Mouse (Mus musculus): ENCODE results near the gene Clic5. TPM values are rescaled to one million over a fixed set of nuclear protein-coding genes. Genes with fewer than 3 reads are reported as not detected.

The Clic5 gene
- polyA plus RNA-seq, 1 experiment from 2014 or later = 0.33 TPM

GRCm38 (mm10) chr17:44162514-44162913, 25.9 kb upstream of the Clic5 start:
- no peaks in the 10 kb centered on the region for H3K36me3 ChIP-seq (ENCODE audit: control insufficient read depth, insufficient read depth, low read length)
- 51% methylated on average over 5 of the region's 5 CpGs for WGBS
- H3K4me1 ChIP-seq (ENCODE audit: control insufficient read depth, insufficient read depth, low read length) = no peaks in the 10 kb centered on the region
- no peak overlapping the region for H3K4me3 ChIP-seq (ENCODE audit: low read depth, low read length)
- ATAC-seq = no peak
- H3K9ac ChIP-seq (ENCODE audit: low read depth, low read length) = no peak overlapping the region
- no peaks in the 10 kb centered on the region for H3K9me3 ChIP-seq (replicated peaks; ENCODE audit: control insufficient read depth, low read length, poor library complexity, severe bottlenecking)
- H3K27ac ChIP-seq (ENCODE audit: low read length) = no peak overlapping the region
- no peak overlapping the region for H3K4me2 ChIP-seq (ENCODE audit: low read length)
- no peaks in the 10 kb centered on the region for H3K27me3 ChIP-seq (ENCODE audit: control insufficient read depth, insufficient read depth, low read depth, low read length)

- H3K4me3 ChIP-seq (ENCODE audit: low read depth, low read length) = no peak overlapping the region
- no peak overlapping the region for H3K9ac ChIP-seq (ENCODE audit: low read depth, low read length)
- H3K4me1 ChIP-seq (ENCODE audit: control insufficient read depth, insufficient read depth, low read length) = no peaks in the 10 kb centered on the region
- H3K4me2 ChIP-seq (ENCODE audit: low read length) = no peak overlapping the region
- H3K9me3 ChIP-seq (replicated peaks; ENCODE audit: control insufficient read depth, low read length, poor library complexity, severe bottlenecking) = no peaks in the 10 kb centered on the region
- no peaks in the 10 kb centered on the region for H3K27me3 ChIP-seq (ENCODE audit: control insufficient read depth, insufficient read depth, low read depth, low read length)
- 74% methylated on average over 5 of the region's 5 CpGs for WGBS
- H3K36me3 ChIP-seq (ENCODE audit: control insufficient read depth, insufficient read depth, low read length) = no peaks in the 10 kb centered on the region
- no peak for ATAC-seq
- no peak overlapping the region for H3K27ac ChIP-seq (ENCODE audit: low read length)
These were observed 25.4 kb upstream of the Clic5 start for GRCm38 (mm10) chr17:44162935-44163334.

- H3K9ac ChIP-seq (ENCODE audit: low read depth, low read length) = no peak overlapping the region
- 82% methylated on average over 11 of the region's 11 CpGs for WGBS
- no peaks in the 10 kb centered on the region for H3K4me1 ChIP-seq (ENCODE audit: control insufficient read depth, insufficient read depth, low read length)
- no peak overlapping the region for H3K4me2 ChIP-seq (ENCODE audit: low read length)
- no peaks in the 10 kb centered on the region for H3K36me3 ChIP-seq (ENCODE audit: control insufficient read depth, insufficient read depth, low read length)
- no peak overlapping the region for H3K4me3 ChIP-seq (ENCODE audit: low read depth, low read length)
- ATAC-seq = no peak
- no peak overlapping the region for H3K27ac ChIP-seq (ENCODE audit: low read length)
- no peaks in the 10 kb centered on the region for H3K27me3 ChIP-seq (ENCODE audit: control insufficient read depth, insufficient read depth, low read depth, low read length)
- H3K9me3 ChIP-seq (replicated peaks; ENCODE audit: control insufficient read depth, low read length, poor library complexity, severe bottlenecking) = no peaks in the 10 kb centered on the region
These were observed 22.5 kb upstream of the Clic5 start for GRCm38 (mm10) chr17:44165730-44166347.

- no peak overlapping the region for H3K4me2 ChIP-seq (ENCODE audit: low read length)
- ATAC-seq = no peak
- H3K27ac ChIP-seq (ENCODE audit: low read length) = no peak overlapping the region
- no peak overlapping the region for H3K4me3 ChIP-seq (ENCODE audit: low read depth, low read length)
- H3K4me1 ChIP-seq (ENCODE audit: control insufficient read depth, insufficient read depth, low read length) = no peaks in the 10 kb centered on the region
- H3K9ac ChIP-seq (ENCODE audit: low read depth, low read length) = no peak overlapping the region
- H3K36me3 ChIP-seq (ENCODE audit: control insufficient read depth, insufficient read depth, low read length) = no peaks in the 10 kb centered on the region
- 88% methylated on average over 4 of the region's 4 CpGs for WGBS
- H3K9me3 ChIP-seq (replicated peaks; ENCODE audit: control insufficient read depth, low read length, poor library complexity, severe bottlenecking) = no peaks in the 10 kb centered on the region
- H3K27me3 ChIP-seq (ENCODE audit: control insufficient read depth, insufficient read depth, low read depth, low read length) = no peaks in the 10 kb centered on the region
These were observed 18.7 kb upstream of the Clic5 start for GRCm38 (mm10) chr17:44169676-44170075.

GRCm38 (mm10) chr17:44170316-44170715, 18.1 kb upstream of the Clic5 start:
- H3K4me2 ChIP-seq (ENCODE audit: low read length) = no peak overlapping the region
- H3K27me3 ChIP-seq (ENCODE audit: control insufficient read depth, insufficient read depth, low read depth, low read length) = no peaks in the 10 kb centered on the region
- no peaks in the 10 kb centered on the region for H3K36me3 ChIP-seq (ENCODE audit: control insufficient read depth, insufficient read depth, low read length)
- H3K4me1 ChIP-seq (ENCODE audit: control insufficient read depth, insufficient read depth, low read length) = no peaks in the 10 kb centered on the region
- H3K9ac ChIP-seq (ENCODE audit: low read depth, low read length) = no peak overlapping the region
- 92% methylated on average over 3 of the region's 3 CpGs for WGBS
- no peak overlapping the region for H3K27ac ChIP-seq (ENCODE audit: low read length)
- no peaks in the 10 kb centered on the region for H3K9me3 ChIP-seq (replicated peaks; ENCODE audit: control insufficient read depth, low read length, poor library complexity, severe bottlenecking)
- H3K4me3 ChIP-seq (ENCODE audit: low read depth, low read length) = no peak overlapping the region
- no peak for ATAC-seq

- Histone ChIP-seq H3K27me3 (ENCODE audit: control insufficient read depth, insufficient read depth, low read depth, low read length) (no peaks in the 10 kb centered on the region), H3K4me3 (ENCODE audit: low read depth, low read length) (no peak overlapping the region), H3K4me1 (ENCODE audit: control insufficient read depth, insufficient read depth, low read length) (no peaks in the 10 kb centered on the region), H3K4me2 (ENCODE audit: low read length) (no peak overlapping the region), H3K36me3 (ENCODE audit: control insufficient read depth, insufficient read depth, low read length) (no peaks in the 10 kb centered on the region), H3K27ac (ENCODE audit: low read length) (no peak overlapping the region), H3K9me3 (replicated peaks; ENCODE audit: control insufficient read depth, low read length, poor library complexity, severe bottlenecking) (no peaks in the 10 kb centered on the region), H3K9ac (ENCODE audit: low read depth, low read length) (no peak overlapping the region)
- ATAC-seq = no peak
- 43% methylated on average over 3 of the region's 3 CpGs for WGBS
These were observed 16.5 kb upstream of the Clic5 start for GRCm38 (mm10) chr17:44171930-44172329.

GRCm38 (mm10) chr17:44173341-44173740, 15.0 kb upstream of the Clic5 start:
- Histone ChIP-seq H3K27me3 (ENCODE audit: control insufficient read depth, insufficient read depth, low read depth, low read length) (no peaks in the 10 kb centered on the region), H3K4me3 (ENCODE audit: low read depth, low read length) (no peak overlapping the region), H3K4me1 (ENCODE audit: control insufficient read depth, insufficient read depth, low read length) (no peaks in the 10 kb centered on the region), H3K36me3 (ENCODE audit: control insufficient read depth, insufficient read depth, low read length) (no peaks in the 10 kb centered on the region), H3K9me3 (replicated peaks; ENCODE audit: control insufficient read depth, low read length, poor library complexity, severe bottlenecking) (no peaks in the 10 kb centered on the region), H3K4me2 (ENCODE audit: low read length) (no peak overlapping the region), H3K27ac (ENCODE audit: low read length) (no peak overlapping the region), H3K9ac (ENCODE audit: low read depth, low read length) (no peak overlapping the region)
- ATAC-seq = no peak
- 77% methylated on average over 2 of the region's 2 CpGs for WGBS

- no peak overlapping the region for H3K4me2 ChIP-seq (ENCODE audit: low read length)
- H3K9ac ChIP-seq (ENCODE audit: low read depth, low read length) = no peak overlapping the region
- H3K9me3 ChIP-seq (replicated peaks; ENCODE audit: control insufficient read depth, low read length, poor library complexity, severe bottlenecking) = no peaks in the 10 kb centered on the region
- no peak overlapping the region for H3K4me3 ChIP-seq (ENCODE audit: low read depth, low read length)
- no peak overlapping the region for H3K27ac ChIP-seq (ENCODE audit: low read length)
- H3K36me3 ChIP-seq (ENCODE audit: control insufficient read depth, insufficient read depth, low read length) = no peaks in the 10 kb centered on the region
- 84% methylated on average over 3 of the region's 3 CpGs for WGBS
- no peaks in the 10 kb centered on the region for H3K4me1 ChIP-seq (ENCODE audit: control insufficient read depth, insufficient read depth, low read length)
- no peaks in the 10 kb centered on the region for H3K27me3 ChIP-seq (ENCODE audit: control insufficient read depth, insufficient read depth, low read depth, low read length)
- no peak for ATAC-seq
These were observed 11.1 kb upstream of the Clic5 start for GRCm38 (mm10) chr17:44177291-44177690.

- Histone ChIP-seq H3K27me3 (ENCODE audit: control insufficient read depth, insufficient read depth, low read depth, low read length) (no peaks in the 10 kb centered on the region), H3K9me3 (replicated peaks; ENCODE audit: control insufficient read depth, low read length, poor library complexity, severe bottlenecking) (no peaks in the 10 kb centered on the region), H3K27ac (ENCODE audit: low read length) (no peak overlapping the region), H3K36me3 (ENCODE audit: control insufficient read depth, insufficient read depth, low read length) (no peaks in the 10 kb centered on the region), H3K4me1 (ENCODE audit: control insufficient read depth, insufficient read depth, low read length) (no peaks in the 10 kb centered on the region), H3K9ac (ENCODE audit: low read depth, low read length) (no peak overlapping the region), H3K4me3 (ENCODE audit: low read depth, low read length) (no peak overlapping the region), H3K4me2 (ENCODE audit: low read length) (no peak overlapping the region)
- 55% methylated on average over 8 of the region's 8 CpGs for WGBS
- no peak for ATAC-seq
These were observed 7.0 kb upstream of the Clic5 start for GRCm38 (mm10) chr17:44181346-44181745.
